Mouse (Mus musculus): ENCODE data around the gene Uts2. TPM values are rescaled to one million over a fixed set of nuclear protein-coding genes. Genes with fewer than 3 reads are reported as not detected.

Gene Uts2
- polyA plus RNA-seq (2012; rRNA removed), result not detected in 2 replicates

DNA sequence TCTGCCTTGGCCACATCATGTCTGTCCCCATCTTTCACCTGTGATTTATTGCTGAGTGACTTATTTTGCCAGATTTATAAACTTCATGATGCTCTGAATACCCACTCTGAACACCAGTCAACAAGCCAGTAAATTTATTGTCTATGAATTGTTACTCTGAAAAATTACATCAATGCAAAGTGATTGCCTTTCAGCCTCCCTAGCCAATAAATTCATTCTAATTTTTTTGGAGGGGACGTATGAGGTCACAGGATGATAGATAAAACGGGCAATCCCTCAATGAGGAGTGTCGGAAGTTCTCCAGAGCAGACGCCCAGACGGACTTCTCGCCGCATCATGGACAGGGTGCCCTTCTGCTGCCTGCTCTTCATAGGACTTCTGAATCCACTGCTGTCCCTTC, at the start of gene Uts2:
Uts2 (plus strand) TSS at position 301 of the 400 bp plus-strand sequence.

DNA sequence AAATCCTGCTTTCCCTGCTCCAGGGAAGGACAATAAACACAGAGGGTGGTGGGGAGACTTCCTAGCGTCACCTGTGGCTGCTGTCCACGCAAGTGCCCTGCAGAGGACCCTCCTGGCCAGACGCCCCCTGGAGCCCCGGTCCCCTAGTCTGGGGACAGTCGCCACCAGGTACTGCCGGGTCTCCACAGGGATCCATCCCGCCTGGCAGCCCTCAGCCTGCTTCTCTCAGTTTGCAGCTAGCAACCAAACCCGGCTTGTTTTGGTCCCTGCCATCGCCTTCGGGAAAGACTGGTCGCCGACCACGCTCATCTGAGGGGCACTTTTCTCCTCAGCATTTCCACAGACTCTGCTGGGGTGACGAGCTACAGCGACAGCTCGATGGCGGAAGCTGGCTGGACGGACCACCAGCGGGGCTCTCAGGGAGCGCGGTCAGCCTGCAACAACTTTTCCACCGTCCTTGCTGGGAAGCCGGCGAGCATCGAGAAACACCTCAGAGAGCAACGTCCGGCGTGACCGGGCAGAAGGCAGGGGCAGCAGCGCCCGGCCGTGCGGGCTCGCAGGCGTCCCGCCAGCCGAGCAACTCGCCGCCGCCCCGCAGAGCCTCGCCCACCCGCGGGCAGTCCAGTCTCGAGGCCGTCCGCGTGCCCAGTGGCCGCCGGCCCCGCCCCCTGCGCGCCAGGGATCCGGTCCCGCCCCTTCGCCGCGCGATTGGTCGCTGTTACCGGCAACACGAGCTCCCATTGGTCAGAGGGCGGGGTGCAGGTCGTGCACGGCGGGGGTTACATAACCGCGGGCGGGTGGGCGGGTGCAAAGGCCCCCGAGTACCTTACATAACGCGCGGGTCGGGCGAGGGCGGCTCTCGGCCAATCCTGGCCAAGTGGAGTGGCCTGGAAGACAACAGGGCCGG, 47.4 kb downstream of the Uts2 start, which contains the start of gene Per3:
Per3 (minus strand) TSS at position 629 of the 907 bp plus-strand sequence.

Other genes starting within 250 kb of the Uts2 start
- gene Errfi1, start 143.2 kb upstream of the Uts2 start, polyA plus RNA-seq (2012; rRNA removed), result 31.0 and 34.1 TPM in 2 replicates
- gene Park7, start 82.7 kb upstream of the Uts2 start, polyA plus RNA-seq (2012; rRNA removed), result 112 and 148 TPM in 2 replicates
- 6.4 and 8.1 TPM in 2 replicates for gene Tnfrsf9, start 82.5 kb upstream of the Uts2 start, polyA plus RNA-seq (2012; rRNA removed)
- 16.0 and 17.5 TPM in 2 replicates for gene Per3, start 47.6 kb downstream of the Uts2 start, polyA plus RNA-seq (2012; rRNA removed)
- gene Vamp3, start 60.9 kb downstream of the Uts2 start, polyA plus RNA-seq (2012; rRNA removed), result 24.0 and 24.6 TPM in 2 replicates
- not detected in 2 replicates for gene Gm13090, start 92.5 kb downstream of the Uts2 start, polyA plus RNA-seq (2012; rRNA removed)